In genomic region chr17:46771616-46772015, GRCm38 (mm10) we compare ENCODE assay signal across 8 mouse cellular contexts. TPM values are rescaled to one million over a fixed set of nuclear protein-coding genes. Genes with fewer than 3 reads are reported as not detected.
DNase-seq lines count a peak whose midpoint lies in the region; ATAC-seq and TF ChIP-seq lines count a peak whose summit lies in the region.

No protein-coding gene starts in this region.

- 64% methylated on average over 17 of the region's 17 CpGs for WGBS in kidney, postnatal 0 days
- whole genome bisulfite sequencing in embryonic facial prominence, embryonic 13.5 days: 67% methylated on average over 17 of the region's 17 CpGs
- 58% methylated on average over 17 of the region's 17 CpGs for WGBS in hindbrain, embryonic 15.5 days
- 64% methylated on average over 17 of the region's 17 CpGs for WGBS in midbrain, embryonic 15.5 days

- no peaks in the 10 kb centered on the region for H3K27me3 ChIP-seq in kidney, postnatal 0 days (ENCODE audit: insufficient read depth, low read length)
- H3K27me3 ChIP-seq in embryonic facial prominence, embryonic 13.5 days: no peaks in the 10 kb centered on the region
- H3K27me3 ChIP-seq in hindbrain, embryonic 15.5 days: no peaks in the 10 kb centered on the region
- no peaks in the 10 kb centered on the region for H3K27me3 ChIP-seq in midbrain, embryonic 15.5 days (replicated peaks)

- no peak for TF ChIP-seq CTCF in kidney, postnatal 0 days (IDR thresholded peaks at IDR 0.05; ENCODE audit: low read depth)

- DNase-seq in kidney, postnatal 0 days (ENCODE audit: low spot score): no peak
- DNase-seq in kidney, adult 9 months: no peak
- no peak for DNase-seq in adrenal gland, adult 8-10 months
- no peak for DNase-seq in right cerebral cortex, postnatal 14 days
- DNase-seq in adrenal gland, adult 2 months: no peak

- H3K9ac ChIP-seq in kidney, postnatal 0 days (ENCODE audit: low read depth, low read length): peak overlapping the region; percentile 73; the same call in 1 of the 2 replicates
- peak overlapping the region; percentile 90 for H3K9ac ChIP-seq in embryonic facial prominence, embryonic 13.5 days
- peak overlapping the region; percentile 81 for H3K9ac ChIP-seq in hindbrain, embryonic 15.5 days
- peak overlapping the region; percentile 83; the same call in 1 of the 2 replicates for H3K9ac ChIP-seq in midbrain, embryonic 15.5 days

- H3K4me3 ChIP-seq in kidney, postnatal 0 days (replicated peaks; ENCODE audit: low read depth, low read length): peak overlapping the region; percentile 85; the same call in 1 of the 2 replicates
- peak overlapping the region; percentile 91 for H3K4me3 ChIP-seq in embryonic facial prominence, embryonic 13.5 days
- peak overlapping the region; percentile 91 for H3K4me3 ChIP-seq in hindbrain, embryonic 15.5 days
- peak overlapping the region; percentile 86 for H3K4me3 ChIP-seq in midbrain, embryonic 15.5 days

- H3K4me2 ChIP-seq in kidney, postnatal 0 days (ENCODE audit: low read length): peak overlapping the region; percentile 90
- H3K4me2 ChIP-seq in embryonic facial prominence, embryonic 13.5 days: peak overlapping the region; percentile 64
- H3K4me2 ChIP-seq in hindbrain, embryonic 15.5 days: peak overlapping the region; percentile 92
- H3K4me2 ChIP-seq in midbrain, embryonic 15.5 days: peak overlapping the region; percentile 97

- no peaks in the 10 kb centered on the region for H3K9me3 ChIP-seq in kidney, postnatal 0 days (replicated peaks; ENCODE audit: low read length)
- no peaks in the 10 kb centered on the region for H3K9me3 ChIP-seq in embryonic facial prominence, embryonic 13.5 days
- H3K9me3 ChIP-seq in hindbrain, embryonic 15.5 days: no peaks in the 10 kb centered on the region
- no peaks in the 10 kb centered on the region for H3K9me3 ChIP-seq in midbrain, embryonic 15.5 days

- H3K27ac ChIP-seq in kidney, postnatal 0 days: peak overlapping the region; percentile 86
- peak overlapping the region; percentile 88 for H3K27ac ChIP-seq in embryonic facial prominence, embryonic 13.5 days
- peak overlapping the region; percentile 83 for H3K27ac ChIP-seq in hindbrain, embryonic 15.5 days (replicated peaks)
- H3K27ac ChIP-seq in midbrain, embryonic 15.5 days: peak overlapping the region; percentile 84; the same call in 1 of the 2 replicates

- H3K36me3 ChIP-seq in kidney, postnatal 0 days (ENCODE audit: insufficient read depth, low read length): 0 out of 2 replicates have a peak, but pooled peaks cover 17% of the 10 kb centered on the region
- peaks cover 25% of the 10 kb centered on the region for H3K36me3 ChIP-seq in embryonic facial prominence, embryonic 13.5 days
- peaks cover 23% of the 10 kb centered on the region for H3K36me3 ChIP-seq in hindbrain, embryonic 15.5 days
- H3K36me3 ChIP-seq in midbrain, embryonic 15.5 days (replicated peaks): peaks cover 22% of the 10 kb centered on the region

- H3K4me1 ChIP-seq in kidney, postnatal 0 days (replicated peaks; ENCODE audit: insufficient read depth, low read length): no peaks in the 10 kb centered on the region
- peaks cover 20% of the 10 kb centered on the region for H3K4me1 ChIP-seq in embryonic facial prominence, embryonic 13.5 days
- peaks cover 20% of the 10 kb centered on the region for H3K4me1 ChIP-seq in hindbrain, embryonic 15.5 days (replicated peaks)
- H3K4me1 ChIP-seq in midbrain, embryonic 15.5 days: peaks cover 23% of the 10 kb centered on the region

- ATAC-seq in kidney, postnatal 0 days (replicated peaks; ENCODE audit: low FRiP score, low read depth): no peak
- no peak for ATAC-seq in embryonic facial prominence, embryonic 13.5 days (ENCODE audit: insufficient number of reproducible peaks, insufficient read depth, low FRiP score, low TSS enrichment, low read depth)
- no peak for ATAC-seq in hindbrain, embryonic 15.5 days (ENCODE audit: low FRiP score, low read depth)
- ATAC-seq in midbrain, embryonic 15.5 days (replicated peaks): no peak

RNA-seq across cellular contexts. Expression of gene 2310039H08Rik, which starts 0.8 kb away (rescaled TPM):
- polyA plus RNA-seq in kidney, postnatal 0 days (2015; fragmentation: Nextera tagmentation; extraction: Ambion mirVana): 143 and 151 TPM in 2 replicates
- 69.8 and 78.6 TPM in 2 replicates for polyA plus RNA-seq in embryonic facial prominence, embryonic 13.5 days (2015; fragmentation: Nextera tagmentation; extraction: Ambion mirVana)
- 53.6 and 58.8 TPM in 2 replicates for polyA plus RNA-seq in hindbrain, embryonic 15.5 days (2015; fragmentation: Nextera tagmentation; extraction: Ambion mirVana)
- polyA plus RNA-seq in midbrain, embryonic 15.5 days (2015; fragmentation: Nextera tagmentation; extraction: Ambion mirVana): 51.3 and 54.9 TPM in 2 replicates
- 10 to 100 TPM; 53.9 to 87.1 (median 61.4) TPM for total RNA-seq in adrenal gland, adult 8-10 months (2022)
- total RNA-seq in adrenal gland, adult 2 months (2021): 10 to 100 TPM; 73.1 to 74.1 TPM
- polyA plus RNA-seq in adrenal gland, adult 2 months (2012; rRNA removed): 296 and 305 TPM in 2 replicates

RNA-seq across cellular contexts. Expression of gene Ptcra, which starts 8.1 kb away (rescaled TPM):
- polyA plus RNA-seq in kidney, postnatal 0 days (2015; fragmentation: Nextera tagmentation; extraction: Ambion mirVana): 0.12 and 0.14 TPM in 2 replicates
- polyA plus RNA-seq in embryonic facial prominence, embryonic 13.5 days (2015; fragmentation: Nextera tagmentation; extraction: Ambion mirVana): 0.53 TPM in 1 of 2 replicates, not detected in the other
- polyA plus RNA-seq in hindbrain, embryonic 15.5 days (2015; fragmentation: Nextera tagmentation; extraction: Ambion mirVana): 0.19 and 0.45 TPM in 2 replicates
- polyA plus RNA-seq in midbrain, embryonic 15.5 days (2015; fragmentation: Nextera tagmentation; extraction: Ambion mirVana): 0.18 and 0.39 TPM in 2 replicates
- total RNA-seq in adrenal gland, adult 8-10 months (2022): not detected
- total RNA-seq in adrenal gland, adult 2 months (2021): not detected
- 0.27 TPM in 1 of 2 replicates, not detected in the other for polyA plus RNA-seq in adrenal gland, adult 2 months (2012; rRNA removed)

RNA-seq across cellular contexts. Expression of gene Rpl7l1, which starts 10.9 kb away (rescaled TPM):
- polyA plus RNA-seq in kidney, postnatal 0 days (2015; fragmentation: Nextera tagmentation; extraction: Ambion mirVana): 138 and 147 TPM in 2 replicates
- 172 and 178 TPM in 2 replicates for polyA plus RNA-seq in embryonic facial prominence, embryonic 13.5 days (2015; fragmentation: Nextera tagmentation; extraction: Ambion mirVana)
- 82.2 and 87.9 TPM in 2 replicates for polyA plus RNA-seq in hindbrain, embryonic 15.5 days (2015; fragmentation: Nextera tagmentation; extraction: Ambion mirVana)
- 80.6 and 83.1 TPM in 2 replicates for polyA plus RNA-seq in midbrain, embryonic 15.5 days (2015; fragmentation: Nextera tagmentation; extraction: Ambion mirVana)
- 10 to 100 TPM; 78.9 to 89.9 (median 83.8) TPM for total RNA-seq in adrenal gland, adult 8-10 months (2022)
- 10 to 100 TPM; 74.6 to 85.9 TPM for total RNA-seq in adrenal gland, adult 2 months (2021)
- 6.5 and 8.0 TPM in 2 replicates for polyA plus RNA-seq in adrenal gland, adult 2 months (2012; rRNA removed)

RNA-seq across cellular contexts. Expression of gene Cnpy3, which starts 19.6 kb away (rescaled TPM):
- 59.9 and 64.7 TPM in 2 replicates for polyA plus RNA-seq in kidney, postnatal 0 days (2015; fragmentation: Nextera tagmentation; extraction: Ambion mirVana)
- 65.5 and 67.0 TPM in 2 replicates for polyA plus RNA-seq in embryonic facial prominence, embryonic 13.5 days (2015; fragmentation: Nextera tagmentation; extraction: Ambion mirVana)
- polyA plus RNA-seq in hindbrain, embryonic 15.5 days (2015; fragmentation: Nextera tagmentation; extraction: Ambion mirVana): 67.2 and 73.5 TPM in 2 replicates
- polyA plus RNA-seq in midbrain, embryonic 15.5 days (2015; fragmentation: Nextera tagmentation; extraction: Ambion mirVana): 67.1 and 68.2 TPM in 2 replicates
- total RNA-seq in adrenal gland, adult 8-10 months (2022): 10 to 100 TPM; 66.6 to 74.1 (median 70.7) TPM
- total RNA-seq in adrenal gland, adult 2 months (2021): 10 to 100 TPM; 53.7 to 59.5 TPM
- polyA plus RNA-seq in adrenal gland, adult 2 months (2012; rRNA removed): 53.9 and 56.7 TPM in 2 replicates

RNA-seq across cellular contexts. Expression of gene Gnmt, which starts 42.6 kb away (rescaled TPM):
- 9.0 and 10.6 TPM in 2 replicates for polyA plus RNA-seq in kidney, postnatal 0 days (2015; fragmentation: Nextera tagmentation; extraction: Ambion mirVana)
- 0.34 and 1.8 TPM in 2 replicates for polyA plus RNA-seq in embryonic facial prominence, embryonic 13.5 days (2015; fragmentation: Nextera tagmentation; extraction: Ambion mirVana)
- 0.86 and 1.9 TPM in 2 replicates for polyA plus RNA-seq in hindbrain, embryonic 15.5 days (2015; fragmentation: Nextera tagmentation; extraction: Ambion mirVana)
- polyA plus RNA-seq in midbrain, embryonic 15.5 days (2015; fragmentation: Nextera tagmentation; extraction: Ambion mirVana): 0.65 and 1.3 TPM in 2 replicates
- total RNA-seq in adrenal gland, adult 8-10 months (2022): 1 to 10 TPM; 1.2 to 1.8 (median 1.6) TPM
- 1 to 10 TPM; 1.2 to 6.5 TPM for total RNA-seq in adrenal gland, adult 2 months (2021)
- 1.0 and 4.0 TPM in 2 replicates for polyA plus RNA-seq in adrenal gland, adult 2 months (2012; rRNA removed)
